Mouse (Mus musculus) liver, embryonic 11.5 days (tissue): ENCODE measurements around the gene Mchr1. TPM values are rescaled to one million over a fixed set of nuclear protein-coding genes. Genes with fewer than 3 reads are reported as not detected.

Experiments
- ATAC-seq: fragments of 200-750 bp; cut with Nextera tagmentation; replicated peaks from 2 replicates; pipeline ENCODE4 v1.8.0; 2017; ENCODE audit warnings: moderate number of reproducible peaks, mild to moderate bottlenecking, moderate TSS enrichment, moderate library complexity; ENCODE audit not compliant: low FRiP score
- DNase-seq: peaks from one replicate; pipeline ENCODE4 v3.0.0-alpha.2; 2017; ENCODE audit warnings: low spot score
- H3K27ac ChIP-seq: fragments of 300-500 bp; sonication (generic); 2 replicates; pipeline ENCODE4 v1.5.1; 2014; ENCODE audit warnings: mild to moderate bottlenecking, low read depth, low read length, control low read depth
- H3K27me3 ChIP-seq: fragments of 300-500 bp; sonication (generic); replicated peaks from 2 replicates; pipeline ENCODE4 v1.6.1; 2014; ENCODE audit warnings: low read length, mixed read lengths; ENCODE audit not compliant: control insufficient read depth, insufficient read depth
- H3K36me3 ChIP-seq: fragments of 300-500 bp; sonication (generic); 2 replicates; pipeline ENCODE4 v1.6.1; 2014; ENCODE audit warnings: mild to moderate bottlenecking, low read length, moderate library complexity, mixed read lengths; ENCODE audit not compliant: control insufficient read depth, insufficient read depth
- H3K4me1 ChIP-seq: fragments of 300-500 bp; sonication (generic); replicated peaks from 2 replicates; pipeline ENCODE4 v1.6.1; 2014; ENCODE audit warnings: low read length, mixed read lengths; ENCODE audit not compliant: control insufficient read depth, insufficient read depth
- H3K4me2 ChIP-seq: fragments of 300-500 bp; sonication (generic); 2 replicates; pipeline ENCODE4 v1.6.1; 2014; ENCODE audit warnings: mild to moderate bottlenecking, control low read depth, moderate library complexity
- H3K4me3 ChIP-seq: fragments of 300-500 bp; sonication (generic); 2 replicates; pipeline ENCODE4 v1.5.1; 2014; ENCODE audit warnings: low read depth, low read length, control low read depth
- H3K9ac ChIP-seq: fragments of 300-500 bp; sonication (generic); 2 replicates; pipeline ENCODE4 v1.6.1; 2014; ENCODE audit warnings: low read depth, low read length, control low read depth
- H3K9me3 ChIP-seq: fragments of 300-500 bp; sonication (generic); 2 replicates; pipeline ENCODE4 v1.6.1; 2016; ENCODE audit warnings: low read length, inconsistent platforms, mixed read lengths; ENCODE audit not compliant: control insufficient read depth
- WGBS: fragments of 180-500 bp; shearing (Covaris S2); extraction: QIAGEN DNeasy Blood & Tissue Kit; methylation state at CpG from one replicate; pipeline ENCODE4 v1.1.7; 2014; 5-methylcytosine and 5-hydroxymethylcytosine counted together
- polyA plus RNA-seq: library from polyadenylated mRNA; unstranded; fragments of >200 nt; fragmentation: Nextera tagmentation; extraction: Ambion mirVana; gene quantifications from 2 replicates; pipeline ENCODE4 v1.2.1, GENCODE M21; 2014

The Mchr1 gene
- polyA plus RNA-seq, 1 experiment from 2014 or later, result 0.12 TPM

DNA sequence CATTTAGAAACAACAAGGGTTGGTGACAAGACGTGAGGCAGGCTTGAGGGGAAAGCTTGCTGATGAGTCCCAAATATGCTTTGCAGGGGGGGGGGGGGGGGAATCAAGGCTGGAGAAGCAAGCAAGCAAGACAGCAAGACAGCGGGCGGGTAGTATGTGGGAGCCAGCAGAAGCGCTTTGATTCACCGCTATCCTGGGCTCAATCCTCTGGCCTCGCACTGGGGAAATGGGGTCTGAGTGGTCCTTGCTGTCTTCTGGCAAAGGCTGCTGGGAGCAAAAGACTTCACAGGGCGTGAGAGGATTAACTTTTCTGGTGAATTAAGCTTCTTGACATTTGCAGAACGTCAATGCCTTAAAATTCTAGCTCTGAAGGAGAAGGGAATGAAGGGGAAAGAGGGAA is 763 bp downstream of the Mchr1 start:
- Histone ChIP-seq H3K4me3 (peak overlapping the region; percentile 37), H3K27me3 (peaks cover 37% of the 10 kb centered on the region), H3K4me2 (peak overlapping the region; percentile 68), H3K9me3 (no peaks in the 10 kb centered on the region), H3K27ac (no peak overlapping the region), H3K36me3 (no peaks in the 10 kb centered on the region), H3K4me1 (peaks cover 8% of the 10 kb centered on the region), H3K9ac (no peak overlapping the region)
- ATAC-seq (no peak), DNase-seq (no peak)
- WGBS, result 7% methylated on average over 8 of the region's 8 CpGs

DNA sequence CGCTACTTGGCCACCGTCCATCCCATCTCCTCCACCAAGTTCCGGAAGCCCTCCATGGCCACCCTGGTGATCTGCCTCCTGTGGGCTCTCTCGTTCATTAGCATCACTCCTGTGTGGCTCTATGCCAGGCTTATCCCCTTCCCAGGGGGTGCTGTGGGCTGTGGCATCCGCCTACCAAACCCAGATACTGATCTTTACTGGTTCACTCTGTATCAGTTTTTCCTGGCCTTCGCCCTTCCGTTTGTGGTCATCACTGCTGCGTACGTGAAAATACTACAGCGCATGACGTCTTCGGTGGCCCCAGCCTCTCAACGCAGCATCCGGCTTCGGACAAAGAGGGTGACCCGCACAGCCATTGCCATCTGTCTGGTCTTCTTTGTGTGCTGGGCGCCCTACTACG is 2.2 kb downstream of the Mchr1 start:
- no peak overlapping the region for H3K4me3 ChIP-seq
- 86% methylated on average over 18 of the region's 18 CpGs for WGBS
- no peaks in the 10 kb centered on the region for H3K9me3 ChIP-seq
- no peak for DNase-seq
- H3K9ac ChIP-seq, result no peak overlapping the region
- no peak overlapping the region for H3K4me2 ChIP-seq
- no peak for ATAC-seq
- peaks cover 8% of the 10 kb centered on the region for H3K4me1 ChIP-seq
- peaks cover 34% of the 10 kb centered on the region for H3K27me3 ChIP-seq
- no peak overlapping the region for H3K27ac ChIP-seq
- no peaks in the 10 kb centered on the region for H3K36me3 ChIP-seq

DNA sequence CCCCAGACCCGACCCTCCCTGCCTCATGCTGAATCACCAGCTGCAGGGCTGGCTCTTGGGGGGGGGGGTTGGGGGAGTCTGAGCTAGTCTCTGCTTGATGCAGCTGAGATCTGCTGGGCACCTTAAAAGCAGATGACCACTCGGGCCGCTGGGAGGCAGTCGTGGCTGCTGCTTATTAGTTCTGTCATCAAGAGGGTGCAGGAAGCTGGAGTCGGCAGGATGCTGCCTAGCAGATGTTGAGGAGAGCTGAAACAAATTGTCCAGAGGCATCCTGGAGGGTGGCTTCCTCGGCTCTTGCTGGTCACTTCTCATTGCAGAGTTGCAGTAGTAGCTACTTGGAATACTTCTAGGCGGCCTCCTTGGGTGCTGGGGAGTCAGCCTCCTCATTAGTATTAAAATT is 4.0 kb downstream of the Mchr1 start:
- Histone ChIP-seq H3K27me3 (peaks cover 31% of the 10 kb centered on the region), H3K9me3 (no peaks in the 10 kb centered on the region), H3K4me2 (no peak overlapping the region), H3K36me3 (no peaks in the 10 kb centered on the region), H3K4me3 (no peak overlapping the region), H3K9ac (no peak overlapping the region), H3K27ac (no peak overlapping the region), H3K4me1 (peaks cover 8% of the 10 kb centered on the region)
- ATAC-seq, result no peak
- no peak for DNase-seq
- WGBS, result 24% methylated on average over 7 of the region's 7 CpGs

DNA sequence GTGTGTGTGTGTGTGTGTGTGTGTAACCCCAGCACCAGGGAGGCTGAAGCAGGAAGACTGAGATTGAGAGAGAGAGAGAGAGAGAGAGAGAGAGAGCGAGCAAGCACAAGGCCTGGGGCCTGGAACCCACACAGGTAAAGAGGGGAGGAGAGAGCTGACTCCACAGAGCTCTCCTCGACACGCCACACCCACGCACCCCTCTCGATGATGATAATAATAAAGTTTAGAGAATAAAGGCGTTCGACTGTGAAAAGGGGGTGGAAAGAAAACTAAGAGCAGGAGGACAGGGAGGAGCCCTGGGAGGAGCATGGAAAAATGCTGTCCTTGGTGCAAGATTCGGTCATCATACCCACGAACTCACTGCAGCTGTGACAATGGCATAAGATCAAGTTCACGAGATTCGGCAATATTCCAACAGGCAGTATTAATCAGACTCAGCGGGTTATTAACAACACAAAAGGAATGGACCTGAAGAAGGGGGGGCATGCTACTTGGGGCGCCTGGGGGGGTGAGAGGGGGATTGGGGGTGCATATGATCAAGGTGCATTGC is 4.6 kb downstream of the Mchr1 start:
- H3K27ac ChIP-seq, result no peak overlapping the region
- no peak overlapping the region for H3K9ac ChIP-seq
- 83% methylated on average over 13 of the region's 13 CpGs for WGBS

DNA sequence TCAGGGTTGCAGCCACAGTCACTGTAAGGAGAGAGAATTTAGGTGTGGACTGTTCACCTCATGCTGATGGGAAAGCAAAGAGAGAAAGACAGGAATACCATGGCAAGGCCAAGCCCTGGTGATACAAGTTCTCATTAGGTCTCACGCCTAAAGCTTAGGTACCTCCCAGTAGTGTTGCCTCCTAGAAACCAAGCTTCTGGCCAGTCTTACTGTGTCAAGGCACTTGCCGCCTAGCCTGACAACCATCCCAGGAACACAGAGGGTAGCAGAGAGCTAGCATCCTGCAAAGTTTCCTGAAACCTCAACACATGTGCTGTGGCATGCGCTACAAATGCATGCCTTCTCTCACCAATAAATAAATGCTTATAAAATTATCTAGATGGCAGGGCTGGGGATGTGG is 11.6 kb downstream of the Mchr1 start:
- 84% methylated on average over 3 of the region's 3 CpGs for WGBS
- Histone ChIP-seq H3K9me3 (no peaks in the 10 kb centered on the region), H3K4me3 (no peak overlapping the region), H3K9ac (no peak overlapping the region), H3K4me1 (no peaks in the 10 kb centered on the region; the same call in 1 of the 2 replicates), H3K36me3 (no peaks in the 10 kb centered on the region), H3K27me3 (no peaks in the 10 kb centered on the region), H3K27ac (no peak overlapping the region), H3K4me2 (no peak overlapping the region)
- DNase-seq, result no peak
- no peak for ATAC-seq

More for the DNA sequence above, 4.6 kb downstream of the Mchr1 start:
- ATAC-seq, result no peak
- DNase-seq, result no peak
- Histone ChIP-seq H3K27me3 (peaks cover 31% of the 10 kb centered on the region), H3K4me3 (no peak overlapping the region), H3K4me1 (peaks cover 8% of the 10 kb centered on the region), H3K4me2 (no peak overlapping the region), H3K36me3 (no peaks in the 10 kb centered on the region), H3K9me3 (no peaks in the 10 kb centered on the region)

DNA sequence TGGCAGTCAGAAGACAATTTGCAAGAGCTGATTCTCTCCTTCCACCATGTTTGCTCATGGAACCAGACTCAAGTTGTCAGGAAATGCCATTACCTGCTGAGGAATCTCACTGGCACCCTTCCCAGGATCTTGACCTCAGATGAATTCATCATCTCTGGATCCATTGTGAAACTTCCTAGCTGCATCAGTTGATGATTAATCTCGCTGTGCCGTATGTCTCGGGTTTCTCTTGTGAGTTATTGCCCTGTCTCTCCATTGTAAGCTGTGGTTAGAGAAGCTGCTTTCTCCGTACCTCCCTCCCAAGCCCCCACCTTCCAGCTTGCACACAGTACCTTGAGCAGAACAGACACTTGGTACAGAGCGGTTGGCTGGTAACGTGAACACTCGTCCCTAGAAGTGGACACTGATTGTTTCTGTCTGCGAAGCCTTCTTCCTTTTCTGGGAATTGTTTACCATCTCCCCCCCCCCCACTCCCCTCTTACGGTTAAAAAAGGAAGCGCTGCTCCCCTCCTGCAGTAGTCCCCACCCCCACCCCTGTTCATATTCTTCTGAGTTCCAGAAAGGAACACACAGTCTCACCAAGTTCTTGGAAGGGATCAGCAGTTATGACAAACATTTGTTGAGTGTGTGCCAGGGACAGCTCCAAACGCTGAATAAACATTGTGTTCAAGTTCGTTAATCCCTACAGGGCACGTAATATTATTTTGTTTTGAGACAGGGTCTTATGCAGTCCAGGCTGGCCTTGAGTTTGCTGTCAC is 12.5 kb downstream of the Mchr1 start:
- no peaks in the 10 kb centered on the region; the same call in 1 of the 2 replicates for H3K4me1 ChIP-seq
- H3K36me3 ChIP-seq, result no peaks in the 10 kb centered on the region
- DNase-seq (no peak), ATAC-seq (no peak)
- H3K27me3 ChIP-seq, result no peaks in the 10 kb centered on the region
- H3K4me2 ChIP-seq, result no peak overlapping the region; the same call in 1 of the 2 replicates
- WGBS, result 26% methylated on average over 13 of the region's 13 CpGs
- H3K27ac ChIP-seq, result no peak overlapping the region
- no peak overlapping the region for H3K4me3 ChIP-seq
- no peaks in the 10 kb centered on the region for H3K9me3 ChIP-seq
- no peak overlapping the region for H3K9ac ChIP-seq

DNA sequence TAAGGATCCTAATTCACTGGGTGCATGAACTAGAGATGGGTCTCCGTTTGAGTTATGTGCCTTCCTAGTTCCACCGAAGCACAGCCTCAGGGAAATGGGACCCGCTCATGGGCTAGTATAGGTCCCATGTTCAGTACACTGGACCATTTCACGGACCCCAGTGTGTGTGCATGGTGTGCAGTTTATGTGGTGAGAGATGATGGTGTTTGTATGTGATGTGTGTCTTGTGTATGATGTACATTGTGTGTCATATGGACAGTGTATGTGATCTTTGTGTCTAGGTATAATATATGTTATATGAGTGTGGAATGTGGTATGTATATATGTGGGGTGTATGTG is 13.0 kb downstream of the Mchr1 start:
- Histone ChIP-seq H3K27ac (no peak overlapping the region), H3K36me3 (no peaks in the 10 kb centered on the region), H3K4me2 (no peak overlapping the region; the same call in 1 of the 2 replicates), H3K4me3 (no peak overlapping the region), H3K27me3 (no peaks in the 10 kb centered on the region), H3K9me3 (no peaks in the 10 kb centered on the region), H3K4me1 (no peaks in the 10 kb centered on the region; the same call in 1 of the 2 replicates), H3K9ac (no peak overlapping the region)
- ATAC-seq (no peak), DNase-seq (no peak)
- WGBS, result 80% methylated on average over 4 of the region's 4 CpGs

DNA sequence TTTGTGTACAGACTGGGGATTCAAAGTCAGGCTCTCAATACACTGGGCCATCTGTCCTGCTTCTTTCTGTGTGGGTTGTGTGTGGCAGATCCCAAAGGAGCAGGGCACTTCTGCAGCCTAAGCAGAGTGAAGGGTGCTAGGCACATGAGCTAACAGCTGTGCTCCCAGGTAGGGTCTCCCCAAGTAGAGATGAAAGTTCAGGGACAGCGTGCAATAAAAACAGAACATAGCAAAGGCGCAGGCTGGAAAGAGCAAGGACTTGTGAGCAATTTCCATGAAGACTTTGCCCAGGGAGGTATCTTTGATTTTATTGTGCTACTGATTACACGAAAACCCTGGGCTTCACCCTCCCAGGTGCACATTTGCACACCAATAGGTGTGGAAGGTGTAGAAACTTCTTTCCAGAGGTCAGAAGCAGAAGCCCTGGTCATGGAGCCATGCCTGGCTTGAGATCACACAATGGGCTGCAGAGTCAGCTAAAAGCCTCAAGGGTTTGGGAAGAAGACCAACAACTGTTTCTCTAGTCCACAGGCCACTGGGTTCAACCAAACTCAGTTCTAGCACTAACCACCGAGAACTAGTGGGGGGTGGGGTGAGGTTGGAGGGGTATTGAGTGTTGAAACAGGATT is 13.8 kb downstream of the Mchr1 start:
- Histone ChIP-seq H3K27ac (no peak overlapping the region), H3K27me3 (no peaks in the 10 kb centered on the region), H3K4me3 (no peak overlapping the region), H3K9me3 (no peaks in the 10 kb centered on the region), H3K9ac (no peak overlapping the region), H3K4me1 (no peaks in the 10 kb centered on the region; the same call in 1 of the 2 replicates), H3K36me3 (no peaks in the 10 kb centered on the region), H3K4me2 (no peak overlapping the region)
- WGBS, result 76% methylated on average over 4 of the region's 4 CpGs
- DNase-seq, result no peak
- no peak for ATAC-seq
